In genomic region chr11:38280961-38281360, GRCm38 (mm10) we compare ENCODE assay signal across 15 mouse cellular contexts.
"Had no signal": no experiment of that assay in that cellular context is flagged by ENCODE, and none has a peak within 500 bp of the region (broad histone marks: within the 10 kb centered on the region; RNA-seq: fewer than 3 reads in every experiment).

No protein-coding gene starts in this region.

- H3K36me3 ChIP-seq: neural tube, embryonic 13.5 days; neural tube, embryonic 15.5 days; stomach, embryonic 15.5 days had no signal

- H3K27ac ChIP-seq: neural tube, embryonic 13.5 days; neural tube, embryonic 15.5 days; stomach, embryonic 15.5 days; stomach, postnatal 0 days had no signal

- H3K4me2 ChIP-seq: neural tube, embryonic 13.5 days; neural tube, embryonic 15.5 days; stomach, embryonic 15.5 days had no signal

- H3K27me3 ChIP-seq: neural tube, embryonic 13.5 days; neural tube, embryonic 15.5 days; stomach, embryonic 15.5 days had no signal

- DNase-seq: retina, postnatal 1 day; right cerebral cortex, adult 18-20 months; right cerebral cortex, postnatal 14 days; right cerebral cortex, postnatal 25 days; right cerebral cortex, postnatal 4 days; spleen, adult 18-20 months; thymus, adult 18-20 months; thymus, adult 2 months; thymus, postnatal 25 days; thymus, postnatal 36 days; thymus, postnatal 4 days had no signal

- H3K9ac ChIP-seq: neural tube, embryonic 13.5 days; neural tube, embryonic 15.5 days; stomach, embryonic 15.5 days had no signal

- H3K9me3 ChIP-seq: neural tube, embryonic 13.5 days; neural tube, embryonic 15.5 days; stomach, embryonic 15.5 days had no signal

- H3K4me1 ChIP-seq: neural tube, embryonic 13.5 days; neural tube, embryonic 15.5 days; stomach, embryonic 15.5 days had no signal

- H3K4me3 ChIP-seq: neural tube, embryonic 13.5 days; neural tube, embryonic 15.5 days; stomach, embryonic 15.5 days had no signal
